Mouse (Mus musculus): Measurements from ENCODE around the gene Pip4p1. TPM values are rescaled to one million over a fixed set of nuclear protein-coding genes. Genes with fewer than 3 reads are reported as not detected.
A peak's percentile ranks its signal among the peaks of the same experiment; 100 is the strongest.

The Pip4p1 gene
- total and polyA plus RNA-seq, 3 experiments: 18.1 to 35.5 (median 28.1) TPM

DNA sequence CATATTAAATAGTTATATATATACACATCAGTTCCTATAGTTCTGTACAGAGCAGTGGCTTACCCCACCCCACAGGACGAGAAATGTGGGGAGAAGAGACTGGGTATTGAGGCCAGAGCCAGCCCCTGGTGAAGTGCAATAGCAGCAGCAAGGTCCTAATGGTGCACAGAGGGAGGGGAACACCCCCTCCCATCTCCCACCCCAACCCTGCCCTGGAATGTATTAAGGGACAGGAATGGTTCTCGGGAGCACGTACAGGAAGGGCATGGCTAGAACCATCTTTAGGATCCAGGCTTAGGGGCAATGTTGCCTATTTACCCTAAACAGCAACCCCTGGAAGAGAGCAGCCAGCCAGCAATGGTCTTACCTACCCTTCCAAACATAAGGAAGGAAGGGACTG lies 3.3 kb downstream of the Pip4p1 start:
- dilution Hi-C loops (cut with MboI; ENCODE audit: extremely low pct_ligation_motif_present, extremely low pct_unique_long_range_greater_than_20kb, low sequenced_read_pairs): no loop called here
- no peak overlapping the region for H3K27ac ChIP-seq (ENCODE audit: insufficient read depth, low read depth)
- TF ChIP-seq ZKSCAN1 (IDR thresholded peaks at IDR 0.05; ENCODE audit: borderline replicate concordance, low read depth, low read length): no peak
- TF ChIP-seq POLR2A (IDR thresholded peaks at IDR 0.05; ENCODE audit: low read depth, low read length): no peak; the same call in 1 of the 2 replicates
- no peak for TF ChIP-seq MEF2A (IDR thresholded peaks at IDR 0.05; ENCODE audit: borderline replicate concordance, low read depth, low read length)
- TF ChIP-seq TBP (conservative IDR thresholded peaks at IDR 0.05; ENCODE audit: low read depth, low read length): no peak
- no peak for TF ChIP-seq ETS1 (conservative IDR thresholded peaks at IDR 0.05; ENCODE audit: low read depth, low read length)
- no peak for TF ChIP-seq UBTF (IDR thresholded peaks at IDR 0.05; ENCODE audit: low read depth, low read length)
- no peak for TF ChIP-seq USF2 (conservative IDR thresholded peaks at IDR 0.05; ENCODE audit: low read depth, low read length)
- no peak for TF ChIP-seq MYC (IDR thresholded peaks at IDR 0.05; ENCODE audit: low read depth, low read length)
- TF ChIP-seq USF1 (IDR thresholded peaks at IDR 0.05; ENCODE audit: low read depth, low read length): no peak
- no peak overlapping the region for H3K4me2 ChIP-seq (ENCODE audit: insufficient read depth, low read depth, poor library complexity, severe bottlenecking)
- peaks cover 19% of the 10 kb centered on the region for H3K79me2 ChIP-seq (replicated peaks; ENCODE audit: control insufficient read depth, extremely low read depth, insufficient read depth, poor library complexity, severe bottlenecking)
- H3K9ac ChIP-seq (ENCODE audit: insufficient read depth, low read depth): no peak overlapping the region
- H3K4me3 ChIP-seq (replicated peaks in 1 of 3; ENCODE audit: low read depth in 2 of 3, low read length in 2 of 3, poor library complexity in 1 of 3): no peak overlapping the region
- DNase-seq (ENCODE audit: extremely low read depth): no peak
- H3K27me3 ChIP-seq (replicated peaks): no peaks in the 10 kb centered on the region
- peaks cover 27 to 40% of the 10 kb centered on the region in 2 experiments for H3K36me3 ChIP-seq (replicated peaks in 1 of 2; ENCODE audit: control insufficient read depth in 1 of 2, insufficient read depth in 1 of 2, low read length in 1 of 2)
- in situ Hi-C loops (cut with MboI; ENCODE audit: low pct_ligation_motif_present, low pct_unique_long_range_greater_than_20kb, low sequenced_read_pairs): no loop called here
- H3K9me3 ChIP-seq (replicated peaks; ENCODE audit: low read length): no peaks in the 10 kb centered on the region
- peaks cover 0 to 55% of the 10 kb centered on the region in 2 experiments; a peak in 2 of 4 replicates for H3K4me1 ChIP-seq (ENCODE audit: control insufficient read depth in 1 of 2, insufficient read depth in 2 of 2)

DNA sequence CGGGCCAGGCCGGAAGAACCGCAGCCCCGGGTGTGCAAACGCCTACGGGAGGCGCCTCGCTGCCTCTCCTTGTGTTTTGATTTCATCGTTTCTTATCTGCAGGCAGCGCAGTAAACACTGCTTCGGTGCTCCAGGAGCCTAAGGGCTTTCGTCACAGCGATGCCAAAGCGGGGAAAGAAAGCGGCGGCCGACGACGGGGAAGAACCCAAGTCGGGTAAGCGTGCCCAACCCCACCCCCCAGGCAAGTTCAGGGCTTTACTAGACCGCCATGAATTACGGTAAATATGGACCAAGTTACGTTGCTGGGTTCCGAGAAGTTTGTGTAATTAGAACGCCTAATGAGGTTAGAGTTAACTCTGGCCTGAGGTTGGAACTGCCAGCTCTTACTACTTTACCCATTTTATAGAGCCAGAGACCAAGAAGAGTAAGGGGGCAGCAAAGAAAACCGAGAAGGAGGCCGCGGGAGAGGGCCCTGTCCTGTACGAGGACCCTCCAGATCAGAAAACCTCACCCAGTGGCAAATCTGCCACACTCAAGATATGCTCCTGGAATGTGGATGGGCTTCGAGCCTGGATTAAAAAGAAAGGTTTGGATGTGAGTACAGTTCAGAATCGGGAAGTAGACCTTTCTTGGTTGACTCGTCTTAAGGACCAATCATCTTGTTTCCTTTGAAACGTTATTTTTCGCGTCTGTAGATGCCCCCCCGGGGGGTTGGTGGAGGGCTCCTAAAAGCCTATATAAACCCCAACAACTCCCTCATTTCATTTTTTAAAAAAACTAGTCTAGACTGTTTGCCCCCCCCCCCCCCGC lies 5.3 kb downstream of the Pip4p1 start:
- Histone ChIP-seq H3K36me3 (replicated peaks in 1 of 2; ENCODE audit: control insufficient read depth in 1 of 2, insufficient read depth in 1 of 2, low read length in 1 of 2) (peaks cover 31 to 46% of the 10 kb centered on the region in 2 experiments), H3K4me3 (replicated peaks in 1 of 3; ENCODE audit: low read depth in 2 of 3, low read length in 2 of 3, poor library complexity in 1 of 3) (peak overlapping the region; percentile 73 to 97 (median 85)), H3K9me3 (replicated peaks; ENCODE audit: low read length) (no peaks in the 10 kb centered on the region), H3K79me2 (replicated peaks; ENCODE audit: control insufficient read depth, extremely low read depth, insufficient read depth, poor library complexity, severe bottlenecking) (peaks cover 19% of the 10 kb centered on the region), H3K27me3 (replicated peaks) (no peaks in the 10 kb centered on the region), H3K9ac (ENCODE audit: insufficient read depth, low read depth) (peak overlapping the region; percentile 61), H3K27ac (ENCODE audit: insufficient read depth, low read depth) (peak overlapping the region; percentile 88), H3K4me1 (ENCODE audit: control insufficient read depth in 1 of 2, insufficient read depth in 2 of 2) (peaks cover 0 to 45% of the 10 kb centered on the region in 2 experiments; a peak in 2 of 4 replicates), H3K4me2 (ENCODE audit: insufficient read depth, low read depth, poor library complexity, severe bottlenecking) (peak overlapping the region; percentile 25)
- in situ Hi-C loops (cut with MboI; ENCODE audit: low pct_ligation_motif_present, low pct_unique_long_range_greater_than_20kb, low sequenced_read_pairs) (no loop called here), dilution Hi-C loops (cut with MboI; ENCODE audit: extremely low pct_ligation_motif_present, extremely low pct_unique_long_range_greater_than_20kb, low sequenced_read_pairs) (no loop called here)
- TF ChIP-seq ELF1 (IDR thresholded peaks at IDR 0.05; ENCODE audit: low read depth, low read length): peak; percentile 22; the same call in 1 of the 2 replicates
- TF ChIP-seq E2F4 (IDR thresholded peaks at IDR 0.05; ENCODE audit: insufficient replicate concordance, low read depth, low read length): peak; percentile 9; the same call in 1 of the 2 replicates
- TF ChIP-seq NELFE (IDR thresholded peaks at IDR 0.05; ENCODE audit: low read depth, low read length): no peak
- no peak for TF ChIP-seq ZKSCAN1 (IDR thresholded peaks at IDR 0.05; ENCODE audit: borderline replicate concordance, low read depth, low read length)
- peak; percentile 59 for TF ChIP-seq CHD2 (IDR thresholded peaks at IDR 0.05; ENCODE audit: low read length)
- TF ChIP-seq CTCF (conservative IDR thresholded peaks at IDR 0.05 in 1 of 2, IDR thresholded peaks at IDR 0.05 in 1 of 2; ENCODE audit: low read depth in 2 of 2, low read length in 2 of 2): no peak
- peak; percentile 5; the same call in 1 of the 2 replicates for TF ChIP-seq MEF2A (IDR thresholded peaks at IDR 0.05; ENCODE audit: borderline replicate concordance, low read depth, low read length)
- TF ChIP-seq SMC3 (IDR thresholded peaks at IDR 0.05; ENCODE audit: low read depth, low read length): no peak
- peak; percentile 40 for DNase-seq (ENCODE audit: extremely low read depth)

Measured in CH12.LX (cell line).